Mouse (Mus musculus) limb, embryonic 14.5 days (tissue): ENCODE measurements around the gene Ccdc173. TPM values are rescaled to one million over a fixed set of nuclear protein-coding genes. Genes with fewer than 3 reads are reported as not detected.
"Not testable (repeated sequence)": the region's sequence is repeated elsewhere in the genome, so short reads cannot be mapped to it uniquely, and the experiment has no call there.

Experiments used
- ATAC-seq: fragments of 200-750 bp; cut with Nextera tagmentation; 2 replicates; pipeline ENCODE4 v1.8.0; 2017; ENCODE audit warnings: low read depth, moderate number of reproducible peaks, moderate TSS enrichment; ENCODE audit not compliant: low FRiP score
- DNase-seq: peaks from one replicate; pipeline ENCODE4 v3.0.0-alpha.2; 2015; ENCODE audit warnings: low spot score
- H3K27ac ChIP-seq: fragments of 300-500 bp; sonication (generic); replicated peaks from 2 replicates; pipeline ENCODE4 v1.5.1; 2014; ENCODE audit warnings: low read depth, mild to moderate bottlenecking, low read length, moderate library complexity, mixed read lengths
- H3K27me3 ChIP-seq: fragments of 300-500 bp; sonication (generic); 2 replicates; pipeline ENCODE4 v1.6.1; 2014; ENCODE audit warnings: low read length, mixed read lengths; ENCODE audit not compliant: control insufficient read depth, insufficient read depth
- H3K36me3 ChIP-seq: fragments of 300-500 bp; sonication (generic); 2 replicates; pipeline ENCODE4 v1.6.1; 2014; ENCODE audit warnings: mild to moderate bottlenecking, low read length, moderate library complexity, mixed read lengths; ENCODE audit not compliant: control insufficient read depth, insufficient read depth
- H3K4me1 ChIP-seq: fragments of 300-500 bp; sonication (generic); 2 replicates; pipeline ENCODE4 v1.6.1; 2014; ENCODE audit warnings: antibody characterized with exemption, low read length, mixed read lengths; ENCODE audit not compliant: control insufficient read depth, insufficient read depth
- H3K4me2 ChIP-seq: fragments of 300-500 bp; sonication (generic); replicated peaks from 2 replicates; pipeline ENCODE4 v1.6.1; 2014; ENCODE audit warnings: low read depth, mild to moderate bottlenecking, low read length, moderate library complexity; ENCODE audit not compliant: severe bottlenecking
- H3K4me3 ChIP-seq: fragments of 300-500 bp; sonication (generic); replicated peaks from 2 replicates; pipeline ENCODE4 v1.5.1; 2014; ENCODE audit warnings: low read length
- H3K9ac ChIP-seq: fragments of 300-500 bp; sonication (generic); 2 replicates; pipeline ENCODE4 v1.6.1; 2014; ENCODE audit warnings: mild to moderate bottlenecking, low read depth, low read length, moderate library complexity; ENCODE audit not compliant: severe bottlenecking
- H3K9me3 ChIP-seq: fragments of 300-500 bp; sonication (generic); 2 replicates; pipeline ENCODE4 v1.6.1; 2016; ENCODE audit warnings: low read length; ENCODE audit not compliant: control insufficient read depth
- POLR2A ChIP-seq: fragments of 200-500 bp; IDR thresholded peaks from 2 replicates; pipeline ENCODE4 v1.8.0; 2012; ENCODE audit warnings: inconsistent platforms, mild to moderate bottlenecking, moderate library complexity, borderline replicate concordance; ENCODE audit not compliant: insufficient read depth, insufficient read length; ENCODE audit errors: extremely low read depth
- WGBS: fragments of 180-500 bp; shearing (Covaris S2); extraction: QIAGEN DNeasy Blood & Tissue Kit; methylation state at CpG from one replicate; pipeline ENCODE4 v1.1.7; 2014; 5-methylcytosine and 5-hydroxymethylcytosine counted together
- polyA plus RNA-seq, 2 experiments: library from polyadenylated mRNA; depleted of rRNA in 1 of 2; stranded (reverse) in 1 of 2; unstranded in 1 of 2; fragments of >200 nt; fragmentation: Nextera tagmentation in 1 of 2; extraction: Ambion mirVana in 1 of 2; gene quantifications; 2 replicates each; pipeline versions ENCODE4 v1.2.1 to v1.2.3; 2012 to 2014

Gene Ccdc173
- polyA plus RNA-seq, 2 experiments: 2.0 to 2.5 TPM

DNA sequence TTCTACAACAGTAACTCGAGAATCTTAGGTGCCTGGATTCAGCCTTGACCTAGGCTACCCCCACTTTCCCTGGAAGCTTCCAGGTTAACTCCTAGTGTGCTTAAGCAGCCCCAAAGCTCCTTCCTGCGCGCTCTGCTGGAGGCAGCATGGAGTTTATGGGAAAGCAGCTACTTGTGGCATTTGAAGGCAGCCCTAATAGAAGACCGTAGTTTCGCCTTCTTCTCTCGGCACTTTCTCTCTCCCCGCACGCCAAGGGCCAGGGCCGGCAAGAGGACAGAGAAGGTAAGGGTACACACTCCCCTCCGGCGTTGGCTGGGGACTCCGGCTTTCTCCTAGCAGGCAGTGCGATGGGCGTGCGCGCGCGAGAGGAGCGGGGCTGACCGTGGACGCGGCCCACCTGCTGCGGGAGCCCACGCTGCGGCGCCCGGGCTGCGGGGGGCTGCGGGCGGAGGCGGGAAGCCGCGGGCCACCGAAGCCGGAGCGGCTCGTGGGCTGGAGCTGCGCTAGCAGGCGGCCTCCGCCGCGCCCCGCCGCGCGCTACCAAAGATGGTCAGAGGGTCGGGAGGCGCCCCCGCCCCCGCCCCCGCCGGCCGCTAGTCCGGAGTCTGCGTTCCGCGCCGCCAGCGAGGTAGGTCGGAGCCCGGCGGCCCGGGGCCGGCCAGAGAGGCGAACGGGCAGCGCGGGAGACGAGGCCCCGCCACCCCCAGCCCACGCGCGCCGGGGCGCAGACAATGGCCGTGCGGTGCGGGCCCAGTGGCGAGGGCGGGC is 33.2 kb upstream of the Ccdc173 start:
- H3K4me2 ChIP-seq: peak overlapping the region; percentile 72
- H3K27ac ChIP-seq: peak overlapping the region; percentile 96
- peak overlapping the region; percentile 82 for H3K4me3 ChIP-seq
- peak; percentile 55; the same call in 1 of the 2 replicates for TF ChIP-seq POLR2A
- DNase-seq (peak; percentile 65), ATAC-seq (peak; percentile 82)
- H3K9ac ChIP-seq: peak overlapping the region; percentile 97
- peaks cover 8% of the 10 kb centered on the region; the same call in 1 of the 2 replicates for H3K4me1 ChIP-seq
- 1% methylated on average over 45 of the region's 80 CpGs for WGBS
- no peaks in the 10 kb centered on the region for H3K27me3 ChIP-seq
- no peaks in the 10 kb centered on the region for H3K9me3 ChIP-seq
- peaks cover 16% of the 10 kb centered on the region; the same call in 1 of the 2 replicates for H3K36me3 ChIP-seq

DNA sequence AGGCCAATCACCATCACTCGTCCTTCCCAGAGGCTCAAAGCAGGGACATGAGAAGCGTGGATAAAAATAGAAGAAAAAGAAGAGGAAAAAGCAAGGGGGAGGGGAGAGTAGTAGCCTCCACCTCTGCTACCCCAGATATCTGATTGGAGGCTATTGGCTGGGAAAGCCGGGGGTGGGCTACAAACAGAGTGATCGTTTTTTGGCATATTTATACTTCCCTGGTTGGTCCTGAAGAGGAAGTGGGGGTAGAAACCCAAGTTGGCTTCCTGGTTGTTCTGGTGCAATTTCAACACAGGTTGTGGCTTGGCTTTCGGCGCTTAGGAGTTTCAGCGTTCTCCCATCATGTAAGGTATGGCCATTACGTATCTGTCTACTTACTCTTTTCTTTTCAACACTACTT is 32.3 kb upstream of the Ccdc173 start, which contains the start of gene Klhl23:
Gene Klhl23, plus strand, starts transcription at position 234 of the 400 bp plus-strand sequence.
- Histone ChIP-seq H3K9ac (peak within 1 kb of the TSS; percentile 97), H3K36me3 (peaks cover 13% of the 10 kb centered on the region; the same call in 1 of the 2 replicates), H3K9me3 (no peaks in the 10 kb centered on the region), H3K27me3 (no peaks in the 10 kb centered on the region), H3K27ac (peak within 1 kb of the TSS; percentile 96), H3K4me1 (peaks cover 8% of the 10 kb centered on the region; the same call in 1 of the 2 replicates), H3K4me3 (peak within 1 kb of the TSS; percentile 82), H3K4me2 (peak within 1 kb of the TSS; percentile 72)
- 12% methylated on average over 8 of the region's 8 CpGs for WGBS
- no peak for TF ChIP-seq POLR2A
- ATAC-seq: 0 out of 2 replicates have a peak, but pooled peaks have one; percentile 17
- DNase-seq: peak; percentile 53

DNA sequence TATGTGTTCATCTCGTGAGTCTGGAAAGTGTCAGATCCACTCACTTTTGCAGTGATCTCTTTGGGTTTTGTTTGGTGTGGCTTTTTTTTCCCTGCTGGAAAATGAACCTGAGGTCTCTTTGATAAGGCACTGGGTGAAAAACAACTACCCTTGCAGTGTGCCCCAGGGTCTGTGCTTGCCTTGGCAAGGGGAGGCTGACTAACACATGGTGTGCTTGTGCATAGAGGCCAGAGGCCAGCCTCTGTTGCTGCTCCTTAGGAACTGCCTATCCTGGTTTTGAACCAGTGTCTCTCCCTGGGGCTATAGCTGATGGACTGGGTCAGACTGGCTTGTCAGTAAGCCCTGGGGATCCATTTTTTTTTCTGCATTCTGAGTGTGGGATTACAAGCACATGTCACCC is 30.8 kb upstream of the Ccdc173 start:
- 50% methylated on average over 1 of the region's 1 CpGs for WGBS
- H3K27me3 ChIP-seq: no peaks in the 10 kb centered on the region
- no peak for DNase-seq
- H3K36me3 ChIP-seq: 0 out of 2 replicates have a peak, but pooled peaks cover 4% of the 10 kb centered on the region
- no peak overlapping the region for H3K4me3 ChIP-seq
- no peak overlapping the region for H3K27ac ChIP-seq
- H3K4me1 ChIP-seq: peaks cover 8% of the 10 kb centered on the region; the same call in 1 of the 2 replicates
- no peak for ATAC-seq
- no peaks in the 10 kb centered on the region for H3K9me3 ChIP-seq
- no peak overlapping the region for H3K9ac ChIP-seq
- TF ChIP-seq POLR2A: no peak
- H3K4me2 ChIP-seq: no peak overlapping the region

DNA sequence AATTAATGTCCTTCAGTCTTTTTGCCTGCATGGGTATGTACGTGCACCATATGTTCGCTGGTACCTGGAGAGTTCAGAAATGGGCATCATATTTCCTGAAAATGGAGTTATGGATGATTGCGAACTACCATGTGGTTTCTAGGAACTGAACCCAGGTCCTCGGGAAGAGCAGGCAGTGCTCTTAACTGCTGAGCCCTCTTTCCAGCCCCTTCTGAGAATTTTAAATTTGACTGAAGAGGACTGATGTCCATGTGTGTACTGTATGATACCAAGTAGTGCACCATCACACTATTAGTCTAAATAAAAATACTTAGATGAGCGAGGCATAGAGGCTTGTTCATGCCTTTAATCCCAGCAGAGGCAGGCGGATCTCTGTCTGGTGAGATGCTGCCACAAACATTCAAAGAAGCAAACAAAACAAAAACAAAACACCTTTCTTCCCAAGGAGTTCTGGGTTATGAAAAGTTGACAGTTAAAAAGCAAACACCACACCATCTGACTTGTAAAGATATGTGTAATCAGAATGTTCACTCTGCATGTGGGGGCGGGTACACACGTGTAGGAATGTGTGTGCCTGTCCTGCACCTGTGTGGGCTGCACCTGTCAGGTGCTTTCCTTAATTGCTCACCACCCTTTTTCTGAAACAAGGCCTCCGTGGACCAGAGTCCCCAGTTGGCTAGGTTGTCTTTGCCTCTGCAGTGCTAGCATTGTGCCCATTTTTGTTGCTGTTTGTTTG is 29.1 kb upstream of the Ccdc173 start:
- no peak for DNase-seq
- Histone ChIP-seq H3K9me3 (no peaks in the 10 kb centered on the region), H3K4me2 (no peak overlapping the region), H3K4me3 (no peak overlapping the region), H3K27me3 (no peaks in the 10 kb centered on the region), H3K27ac (no peak overlapping the region), H3K36me3 (no peaks in the 10 kb centered on the region), H3K9ac (no peak overlapping the region), H3K4me1 (peaks cover 5% of the 10 kb centered on the region; the same call in 1 of the 2 replicates)
- no peak for TF ChIP-seq POLR2A
- WGBS: 71% methylated on average over 9 of the region's 9 CpGs
- no peak for ATAC-seq

DNA sequence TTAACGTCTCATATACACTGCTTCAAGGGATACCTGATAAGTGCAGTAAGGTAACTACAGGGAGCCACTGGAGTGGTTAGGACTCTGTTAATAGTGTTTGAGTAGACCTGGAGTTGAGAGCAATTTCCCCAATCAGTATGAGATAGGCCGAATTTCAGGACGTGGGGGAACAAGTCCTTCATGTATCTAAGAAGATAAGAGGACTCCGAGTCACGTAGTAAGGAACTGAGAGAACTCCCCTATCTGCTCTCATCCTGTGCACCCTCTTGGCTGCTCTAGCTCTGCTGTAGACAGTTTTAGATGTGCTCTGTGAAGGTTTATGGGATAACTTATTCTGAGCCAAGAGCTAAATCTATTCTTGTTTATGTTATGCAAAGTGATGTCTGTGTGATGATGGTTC is 27.2 kb upstream of the Ccdc173 start:
- H3K4me2 ChIP-seq: no peak overlapping the region
- ATAC-seq: no peak
- TF ChIP-seq POLR2A: no peak

DNA sequence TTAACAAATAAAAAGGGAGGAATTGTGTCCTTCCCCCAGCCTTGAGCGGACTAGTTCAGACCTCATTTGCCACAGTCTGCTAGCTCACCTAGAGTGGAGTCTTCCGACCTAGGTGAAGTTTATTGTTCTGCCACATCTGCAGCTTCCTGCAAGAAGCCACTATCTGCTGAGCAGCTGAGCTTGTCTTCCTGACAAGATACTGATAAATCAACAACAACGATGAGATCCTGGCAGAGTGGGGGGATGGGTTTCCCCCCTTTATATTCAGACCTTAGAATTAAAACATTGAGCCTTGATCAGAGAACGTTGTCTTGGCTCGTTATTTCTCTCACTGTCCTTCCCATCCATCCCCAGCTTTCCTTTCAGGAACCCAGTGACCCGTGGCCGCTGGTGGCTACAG is 22.0 kb upstream of the Ccdc173 start:
- H3K4me1 ChIP-seq, H3K4me2 ChIP-seq, H3K9ac ChIP-seq, H3K27ac ChIP-seq, H3K4me3 ChIP-seq, ATAC-seq, DNase-seq, H3K27me3 ChIP-seq, H3K9me3 ChIP-seq, H3K36me3 ChIP-seq: not testable (repeated sequence)
- 82% methylated on average over 7 of the region's 7 CpGs for WGBS

More for the DNA sequence above, 27.2 kb upstream of the Ccdc173 start:
- Histone ChIP-seq H3K27ac (no peak overlapping the region), H3K4me1 (peaks cover 2% of the 10 kb centered on the region; the same call in 1 of the 2 replicates), H3K27me3 (no peaks in the 10 kb centered on the region), H3K4me3 (no peak overlapping the region), H3K36me3 (no peaks in the 10 kb centered on the region), H3K9ac (no peak overlapping the region), H3K9me3 (no peaks in the 10 kb centered on the region)
- WGBS: 73% methylated on average over 5 of the region's 5 CpGs
- DNase-seq: no peak
